Mouse (Mus musculus): Measurements from ENCODE around the gene Dmrt3.

Gene Dmrt3

DNA sequence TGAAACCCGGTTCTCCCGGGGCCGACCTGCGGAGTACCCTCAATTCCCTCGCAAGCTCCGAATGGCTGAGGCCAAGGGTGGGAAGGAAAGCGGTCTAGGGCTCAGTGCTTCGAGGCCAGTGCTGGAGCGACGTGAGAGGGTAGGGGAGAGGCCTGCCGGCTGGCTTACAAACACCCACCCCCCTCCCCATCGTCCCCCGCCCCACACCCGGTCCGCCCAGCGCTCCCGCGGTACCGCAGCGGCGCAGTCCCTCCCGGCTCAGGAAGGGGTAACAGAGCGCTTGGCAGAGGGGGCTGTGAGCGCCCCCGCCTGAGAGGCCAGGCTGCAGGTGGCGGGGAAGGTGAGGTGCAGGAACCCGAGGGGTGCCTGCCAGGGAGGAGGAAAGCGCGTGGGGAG is at the start of gene Dmrt3:
Dmrt3 (plus strand) TSS at position 287 of the 396 bp plus-strand sequence.
- POLR2A ChIA-PET, result interaction anchor here (0.7 to 1.8 kb wide), 12 partner anchors 11 to 648 kb away, joined by 3 to 8 read pairs (median 3); partner anchors contain the start of genes Cbwd1 (in 1 of the 4), Dmrt1 (in 1 of the 4) and Dmrt2 (in 1 of the 4)

DNA sequence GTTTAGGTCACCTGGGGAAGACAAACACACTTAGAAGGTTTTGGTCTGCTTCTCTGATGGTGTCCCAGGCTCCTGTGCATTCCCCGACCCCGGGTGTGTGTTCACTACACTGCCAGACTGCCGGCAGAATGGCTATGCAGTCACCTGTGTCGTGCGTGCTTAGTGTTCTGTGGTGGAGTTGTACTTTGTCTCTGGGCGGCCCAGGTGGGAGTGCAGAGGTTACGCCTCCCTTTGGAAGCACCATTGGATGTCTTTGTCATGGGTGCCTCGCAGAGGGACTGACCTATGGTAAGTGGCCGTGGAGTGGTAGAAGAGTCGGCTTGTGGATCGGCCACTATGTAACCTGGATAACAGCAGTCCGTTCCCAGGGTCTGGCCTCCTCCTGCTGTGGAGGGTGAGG is 45.7 kb upstream of the Dmrt3 start:
- POLR2A ChIA-PET, result no interaction called here
- CTCF ChIA-PET, result no interaction called here

More for the DNA sequence above, at the start of gene Dmrt3:
- CTCF ChIA-PET, result interaction anchor here in 2 of 4 experiments (0.5 to 2.2 kb wide), 6 partner anchors 12 to 525 kb away, joined by 3 to 6 read pairs (median 4); partner anchors contain the start of gene Dmrt1 (in 1 of the 2)

DNA sequence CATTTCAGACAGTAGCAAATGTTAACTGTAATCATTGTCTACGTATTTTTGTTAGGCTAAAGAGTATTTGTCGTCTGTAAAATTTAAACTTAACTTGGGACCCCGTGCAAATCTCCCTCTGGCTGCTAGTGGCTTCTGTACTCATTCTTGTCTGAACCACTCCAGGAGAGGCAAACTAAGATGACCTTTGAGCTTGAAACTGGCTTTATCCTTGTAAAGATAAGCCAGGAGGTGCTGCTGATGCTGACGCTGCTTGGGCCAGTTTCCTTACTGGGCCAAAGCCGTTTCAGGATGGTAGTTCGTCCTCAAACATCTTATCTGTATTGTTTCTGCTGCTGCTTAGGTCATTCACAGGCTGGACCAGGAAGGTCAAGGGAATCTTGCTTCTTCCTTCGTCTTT is 40.3 kb upstream of the Dmrt3 start:
- CTCF ChIA-PET, result interaction anchor here in 1 of 4 experiments (0.9 kb wide), 1 partner anchor 24 kb away, joined by 3 read pairs; no protein-coding TSS in a partner anchor
- POLR2A ChIA-PET, result interaction anchor here in 3 of 4 experiments (0.6 to 1.5 kb wide), 4 partner anchors 10 to 44 kb away, joined by 3 read pairs; no protein-coding TSS in a partner anchor

DNA sequence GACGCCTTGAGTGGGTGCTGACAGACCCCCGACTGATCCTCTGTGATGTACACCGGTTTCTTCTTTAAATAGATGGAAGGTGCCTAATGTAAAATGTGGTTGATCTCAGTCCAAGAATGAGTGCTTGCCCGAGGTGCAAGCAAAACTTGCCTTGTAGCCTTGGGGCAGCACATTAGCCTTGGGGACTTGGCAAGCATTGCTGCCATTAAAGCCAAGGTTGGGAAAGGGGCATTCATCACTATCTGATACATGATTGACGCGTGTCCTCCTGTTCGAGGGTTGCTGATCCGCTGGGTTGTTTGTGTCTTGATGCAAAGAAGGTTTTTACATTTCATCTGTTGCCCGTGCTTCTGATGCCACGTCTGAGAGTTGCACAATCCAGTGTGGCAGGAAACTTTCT is 35.7 kb upstream of the Dmrt3 start:
- CTCF ChIA-PET, result no interaction called here
- POLR2A ChIA-PET, result interaction anchor here in 1 of 4 experiments (0.6 kb wide), 1 partner anchor 375 kb away, joined by 4 read pairs; no protein-coding TSS in a partner anchor

DNA sequence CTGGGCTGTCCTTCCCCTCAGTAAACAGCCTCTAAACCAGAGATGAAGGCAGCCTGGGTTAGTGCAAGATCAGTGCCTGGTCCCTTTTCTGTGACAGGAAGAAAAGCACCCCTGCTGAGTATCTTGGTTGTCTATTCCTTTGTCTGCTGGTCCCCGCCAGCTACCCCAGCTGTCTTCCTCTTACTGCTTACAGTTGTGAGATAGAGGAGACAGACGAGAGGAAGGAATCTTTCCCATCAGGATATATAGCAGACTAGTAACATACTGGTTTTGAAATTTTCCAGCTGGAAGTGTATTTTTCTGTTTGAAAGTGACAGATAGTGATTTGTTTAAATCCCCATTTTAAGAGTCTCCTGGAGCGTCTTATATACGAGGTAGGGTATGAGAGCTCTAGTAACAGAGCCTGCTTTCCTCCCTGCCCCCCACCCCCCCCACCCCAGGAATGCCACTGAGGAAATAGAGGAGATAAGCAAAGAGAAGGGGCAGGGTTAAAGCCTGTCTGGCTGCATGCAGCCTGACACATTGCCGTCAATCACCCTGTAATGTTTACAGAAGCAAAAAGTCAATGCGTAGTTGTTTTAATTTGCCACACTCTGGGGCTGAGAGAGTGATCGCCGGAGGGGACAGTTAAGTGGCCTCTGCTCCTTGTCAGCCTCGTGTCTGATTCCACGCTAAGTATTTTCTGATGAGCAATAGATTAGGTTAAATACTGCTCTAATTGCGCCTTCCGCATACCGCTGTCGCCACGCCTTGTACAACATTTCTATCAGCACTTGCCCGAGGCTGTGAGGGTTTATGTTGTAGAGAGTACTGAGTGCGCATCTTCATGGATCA is 34.9 kb upstream of the Dmrt3 start:
- POLR2A ChIA-PET, result interaction anchor here in 1 of 4 experiments (0.6 kb wide), 1 partner anchor 374 kb away, joined by 4 read pairs; no protein-coding TSS in a partner anchor

DNA sequence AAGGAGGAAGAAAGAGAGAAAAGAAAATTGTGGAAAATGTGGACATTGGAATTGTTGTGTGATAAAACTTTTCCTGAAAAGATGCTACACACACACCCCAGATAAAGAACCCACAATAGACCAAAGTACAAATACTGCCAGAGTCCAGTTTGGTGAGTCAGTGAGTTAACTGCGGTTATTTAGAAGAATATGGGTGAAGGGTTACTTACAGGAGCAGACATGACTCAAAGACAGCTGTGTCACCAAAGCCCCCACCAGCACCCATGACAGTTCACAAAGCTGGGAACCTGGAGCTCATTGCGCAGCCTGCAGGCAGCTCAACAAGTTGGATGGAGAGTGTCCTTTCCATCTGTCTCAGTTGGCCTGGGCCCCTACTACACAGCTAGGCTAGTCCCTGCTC is 31.7 kb upstream of the Dmrt3 start:
- CTCF ChIA-PET, result interaction anchor here in 2 of 4 experiments (0.7 to 2.7 kb wide), 5 partner anchors 11 to 102 kb away, joined by 3 to 14 read pairs (median 10); no protein-coding TSS in a partner anchor
- POLR2A ChIA-PET, result interaction anchor here in 1 of 4 experiments (1.4 kb wide), 1 partner anchor 28 kb away, joined by 4 read pairs; no protein-coding TSS in a partner anchor

More for the DNA sequence above, 34.9 kb upstream of the Dmrt3 start:
- CTCF ChIA-PET, result interaction anchor here in 1 of 4 experiments (0.7 kb wide), 1 partner anchor 1135 kb away, joined by 5 read pairs; no protein-coding TSS in a partner anchor

DNA sequence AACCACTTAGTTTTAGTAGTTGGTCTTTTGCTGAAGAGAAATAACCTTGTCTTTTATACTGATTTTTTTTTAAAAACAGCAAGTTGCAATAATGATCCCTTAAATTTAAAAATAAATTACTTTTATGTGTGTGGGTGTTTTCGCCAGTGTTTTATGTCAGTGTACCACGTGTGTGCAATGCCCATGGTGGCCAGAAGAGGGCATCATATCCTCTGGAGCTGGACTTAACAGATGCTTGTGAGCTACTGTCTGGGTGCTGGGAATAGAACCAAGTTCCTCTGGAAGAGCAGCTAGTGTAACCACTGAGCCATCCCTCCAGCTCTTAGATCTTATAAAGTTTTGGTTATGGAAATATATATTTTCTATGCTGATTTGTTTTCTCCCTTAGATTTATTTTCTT is 30.7 kb upstream of the Dmrt3 start:
- ChIA-PET POLR2A (interaction anchor here in 3 of 4 experiments (0.5 to 1.4 kb wide), 7 partner anchors 11 to 85 kb away, joined by 3 to 4 read pairs (median 3); no protein-coding TSS in a partner anchor), CTCF (interaction anchor here (0.6 to 2.7 kb wide), 23 partner anchors 9 to 978 kb away, joined by 3 to 14 read pairs (median 3); partner anchors contain the start of gene Dmrt1 (in 1 of the 4))

DNA sequence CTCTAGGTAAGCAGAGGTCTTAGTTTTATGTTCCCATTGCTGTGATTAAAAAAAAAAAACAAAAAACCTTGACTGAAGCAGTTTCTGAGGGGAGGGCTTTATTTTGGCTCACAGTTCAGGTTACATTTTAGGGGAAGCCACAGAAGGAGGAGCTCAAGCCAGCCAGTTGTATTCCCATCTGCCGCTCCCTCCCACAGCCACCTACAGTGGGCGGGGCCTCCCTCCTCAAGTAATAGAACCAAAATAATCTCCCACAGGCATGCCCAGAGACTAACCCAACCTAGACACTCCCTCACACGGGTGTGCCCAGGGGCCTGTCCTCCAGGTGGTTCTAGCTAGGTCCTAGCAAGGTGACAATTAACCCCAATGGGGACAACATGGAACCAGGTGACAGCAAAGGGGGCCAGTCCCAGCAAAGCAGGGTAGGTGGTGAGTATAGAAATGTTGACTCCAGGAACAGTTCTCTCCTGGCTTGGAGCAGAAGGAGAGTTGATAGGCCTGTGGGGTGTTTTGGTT is 12.3 kb upstream of the Dmrt3 start:
- POLR2A ChIA-PET, result interaction anchor here in 3 of 4 experiments (0.5 to 1.6 kb wide), 9 partner anchors 8 to 1567 kb away, joined by 3 to 13 read pairs (median 3); no protein-coding TSS in a partner anchor
- CTCF ChIA-PET, result interaction anchor here in 2 of 4 experiments (0.6 to 1.1 kb wide), 5 partner anchors 17 to 636 kb away, joined by 3 to 4 read pairs (median 3); partner anchors contain the start of gene Cbwd1 (in 1 of the 2)

DNA sequence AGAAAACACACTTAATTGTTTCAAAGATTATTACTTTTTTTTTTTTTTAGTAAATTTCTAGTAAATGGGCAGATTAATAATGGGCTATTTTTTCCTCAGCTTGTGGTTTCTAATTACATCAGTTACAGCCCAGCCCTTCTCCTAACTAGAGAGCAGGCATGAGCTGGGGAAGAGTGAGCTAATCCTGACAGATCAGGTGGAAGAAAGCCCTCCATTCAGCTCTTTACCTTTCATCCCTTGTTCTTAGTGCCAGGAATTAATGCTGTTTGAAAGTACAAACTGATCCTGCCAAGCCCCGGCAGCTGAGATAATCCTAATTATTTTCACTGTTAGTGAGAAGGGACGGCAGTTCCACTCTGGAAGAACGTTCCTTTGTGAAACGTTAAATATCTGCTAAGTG is 11.5 kb upstream of the Dmrt3 start:
- ChIA-PET POLR2A (interaction anchor here in 3 of 4 experiments (0.6 to 1.5 kb wide), 5 partner anchors 8 to 1567 kb away, joined by 3 to 4 read pairs (median 3); no protein-coding TSS in a partner anchor), CTCF (interaction anchor here in 3 of 4 experiments (0.5 to 0.7 kb wide), 4 partner anchors 17 to 713 kb away, joined by 3 to 5 read pairs (median 3); no protein-coding TSS in a partner anchor)

DNA sequence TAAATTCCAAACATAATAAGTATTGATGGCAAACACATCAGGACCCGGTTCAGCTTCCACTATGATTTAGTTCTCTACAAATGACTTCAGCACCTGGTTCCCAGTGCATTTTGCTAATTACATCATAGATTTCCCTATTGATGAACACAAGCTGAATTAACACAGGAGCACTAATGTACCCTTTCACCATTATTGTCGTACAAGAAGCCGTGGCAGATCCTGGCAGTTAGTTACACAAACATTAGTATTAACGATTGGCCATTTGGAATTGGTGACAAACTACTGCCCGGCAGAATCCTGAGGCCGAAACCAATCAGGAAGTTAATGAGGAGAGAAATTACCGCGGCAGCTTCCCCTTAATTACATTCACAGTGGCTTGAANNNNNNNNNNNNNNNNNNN is 8.1 kb upstream of the Dmrt3 start:
- ChIA-PET POLR2A (interaction anchor here in 1 of 4 experiments (1.2 kb wide), 1 partner anchor 70 kb away, joined by 4 read pairs; the partner anchor contains the start of gene Dmrt2), CTCF (interaction anchor here in 2 of 4 experiments (0.6 to 1.0 kb wide), 2 partner anchors 10 to 22 kb away, joined by 3 to 4 read pairs; no protein-coding TSS in a partner anchor)

DNA sequence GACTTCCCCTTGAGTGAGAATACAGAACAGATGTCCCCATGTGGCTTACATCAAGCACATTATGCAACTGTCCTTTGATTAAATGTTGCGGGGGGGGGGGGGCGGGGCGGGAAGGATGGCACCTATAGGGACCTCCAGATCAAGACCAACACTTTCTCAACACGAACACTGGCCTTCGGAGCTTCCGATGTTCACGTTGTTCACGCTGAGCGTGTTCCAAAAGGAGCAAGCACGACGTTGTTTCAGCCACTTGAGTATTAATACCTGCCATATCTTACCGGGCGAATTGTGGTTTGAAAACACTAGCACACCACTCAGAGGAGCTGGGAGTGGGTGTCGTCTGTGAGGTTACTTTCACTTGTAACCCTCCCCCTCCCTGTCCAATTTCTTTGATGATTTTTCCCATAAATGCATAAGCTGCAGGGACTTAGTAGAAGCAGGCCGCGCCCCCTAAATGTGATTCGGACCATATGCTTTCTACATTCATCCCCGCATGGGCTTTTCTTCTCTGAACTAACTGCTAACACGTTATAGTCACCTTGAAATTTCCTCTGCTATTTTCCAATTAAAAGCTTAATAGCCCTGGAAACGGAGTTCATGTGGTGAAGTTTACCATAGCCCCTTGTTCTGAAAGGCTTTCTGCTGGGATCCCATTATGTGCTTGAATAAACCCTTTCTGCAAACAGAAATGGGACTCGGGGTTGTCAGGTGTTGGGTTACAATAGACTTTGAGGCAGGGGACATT is 2.5 kb upstream of the Dmrt3 start:
- CTCF ChIA-PET, result interaction anchor here in 2 of 4 experiments (0.6 to 1.6 kb wide), 2 partner anchors 11 to 132 kb away, joined by 6 to 7 read pairs; no protein-coding TSS in a partner anchor
- POLR2A ChIA-PET, result interaction anchor here in 3 of 4 experiments (0.9 to 2.2 kb wide), 15 partner anchors 9 to 208 kb away, joined by 3 to 25 read pairs (median 5); partner anchors contain the start of genes Dmrt1 (in 1 of the 3) and Dmrt2 (in 1 of the 3)

DNA sequence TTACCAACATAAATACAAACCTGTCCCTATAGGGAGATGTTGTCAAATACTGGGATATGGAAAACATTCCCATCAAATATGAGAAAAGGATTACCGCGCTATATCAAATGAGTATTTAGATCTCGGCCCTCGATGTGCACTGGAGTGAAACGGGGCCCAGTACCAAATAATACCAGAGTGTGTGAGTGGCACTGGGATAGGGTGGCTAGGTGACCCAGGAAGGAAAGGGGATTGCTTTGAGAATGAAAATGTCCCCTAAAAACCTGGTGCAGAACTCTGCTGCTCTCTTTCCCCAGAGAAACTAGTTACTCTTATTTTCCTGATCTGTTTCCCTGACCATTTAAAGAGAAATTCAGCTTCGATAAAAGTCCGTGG is 1.9 kb upstream of the Dmrt3 start:
- ChIA-PET CTCF (no interaction called here), POLR2A (interaction anchor here in 2 of 4 experiments (0.8 to 1.6 kb wide), 2 partner anchors 28 to 64 kb away, joined by 3 to 4 read pairs; partner anchors contain the start of gene Dmrt2 (in 1 of the 2))

DNA sequence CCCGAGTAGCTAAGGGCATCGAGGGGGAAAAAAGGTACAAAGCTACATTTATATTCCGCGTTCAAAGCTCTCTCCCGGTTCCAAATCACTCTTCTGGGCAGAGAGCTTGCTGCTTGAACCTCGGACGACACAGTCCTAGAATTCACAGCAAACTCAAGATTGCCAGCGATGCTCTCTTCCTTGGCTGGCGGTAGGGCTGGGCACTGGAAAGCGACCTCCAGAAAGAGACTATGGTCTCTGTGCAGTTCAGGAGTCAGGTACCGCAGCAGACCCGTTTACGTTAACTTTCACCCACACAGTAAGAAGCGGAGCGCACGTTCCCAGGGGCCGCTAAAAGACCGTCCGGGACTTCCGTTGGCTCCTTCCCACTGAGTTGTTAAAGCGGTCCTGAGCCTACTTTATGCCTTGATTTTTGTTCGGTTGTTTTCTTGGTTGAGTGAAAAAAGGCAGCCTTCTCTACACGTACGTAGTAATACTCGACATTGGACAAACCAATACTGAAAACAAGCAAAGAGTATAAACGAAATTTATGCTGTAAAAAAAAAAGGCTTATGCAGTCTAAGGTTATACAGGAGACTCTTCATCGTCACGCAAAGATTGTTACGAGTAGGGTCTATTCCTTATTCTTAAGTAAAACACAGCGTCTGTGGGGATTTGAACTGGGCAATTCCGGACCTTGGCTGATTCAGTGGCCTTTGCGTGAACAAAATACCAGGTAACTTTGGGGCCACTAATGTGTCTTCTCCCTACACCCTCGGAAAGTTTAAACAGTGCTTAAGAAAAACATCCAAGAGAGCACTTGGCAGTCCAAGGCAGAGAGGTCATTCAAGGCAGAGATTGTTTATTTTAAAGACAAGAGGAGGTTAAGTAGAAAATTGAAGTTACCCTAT is 895 bp upstream of the Dmrt3 start:
- ChIA-PET POLR2A (interaction anchor here in 2 of 4 experiments (0.8 to 1.6 kb wide), 4 partner anchors 15 to 104 kb away, joined by 3 to 4 read pairs (median 3); partner anchors contain the start of genes Dmrt1 (in 1 of the 2) and Dmrt2 (in 1 of the 2)), CTCF (interaction anchor here in 1 of 4 experiments (0.5 to 2.2 kb wide), 2 partner anchors 133 to 158 kb away, joined by 3 to 6 read pairs; no protein-coding TSS in a partner anchor)

DNA sequence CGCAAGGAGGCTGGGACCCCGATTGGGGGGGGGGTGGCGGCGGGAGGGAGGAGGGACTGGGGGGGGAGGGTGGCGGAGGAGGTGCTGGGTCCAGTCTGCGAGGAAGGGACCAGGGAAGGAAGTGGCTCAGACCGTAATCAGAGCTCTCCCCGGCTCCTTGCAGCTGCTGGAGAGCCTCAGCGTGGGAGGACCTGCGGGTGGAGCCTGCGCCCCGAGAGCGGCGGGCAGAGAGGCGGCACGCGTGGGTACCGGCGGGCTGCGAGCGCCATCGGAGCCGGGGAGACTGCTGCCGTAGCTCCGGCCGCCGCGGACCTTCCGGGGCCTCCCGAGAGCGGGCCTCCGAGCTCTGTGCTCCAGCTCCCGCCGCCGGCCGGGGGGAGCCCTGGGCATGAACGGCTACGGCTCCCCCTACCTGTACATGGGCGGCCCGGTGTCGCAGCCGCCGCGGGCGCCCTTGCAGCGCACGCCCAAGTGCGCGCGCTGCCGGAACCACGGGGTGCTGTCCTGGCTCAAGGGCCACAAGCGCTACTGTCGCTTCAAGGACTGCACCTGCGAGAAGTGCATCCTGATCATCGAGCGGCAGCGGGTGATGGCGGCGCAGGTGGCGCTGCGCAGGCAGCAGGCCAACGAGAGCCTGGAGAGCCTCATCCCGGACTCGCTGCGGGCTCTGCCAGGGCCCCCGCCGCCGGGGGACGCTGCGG is 460 bp downstream of the Dmrt3 start:
- ChIA-PET POLR2A (interaction anchor here (0.6 to 1.8 kb wide), 14 partner anchors 11 to 937 kb away, joined by 3 to 8 read pairs (median 3); partner anchors contain the start of genes Cbwd1 (in 1 of the 4), Dmrt1 (in 1 of the 4), Dmrt2 (in 1 of the 4) and Tmem252 (in 1 of the 4)), CTCF (interaction anchor here in 2 of 4 experiments (0.7 to 2.2 kb wide), 7 partner anchors 12 to 526 kb away, joined by 3 to 6 read pairs (median 4); partner anchors contain the start of gene Dmrt1 (in 1 of the 2))

DNA sequence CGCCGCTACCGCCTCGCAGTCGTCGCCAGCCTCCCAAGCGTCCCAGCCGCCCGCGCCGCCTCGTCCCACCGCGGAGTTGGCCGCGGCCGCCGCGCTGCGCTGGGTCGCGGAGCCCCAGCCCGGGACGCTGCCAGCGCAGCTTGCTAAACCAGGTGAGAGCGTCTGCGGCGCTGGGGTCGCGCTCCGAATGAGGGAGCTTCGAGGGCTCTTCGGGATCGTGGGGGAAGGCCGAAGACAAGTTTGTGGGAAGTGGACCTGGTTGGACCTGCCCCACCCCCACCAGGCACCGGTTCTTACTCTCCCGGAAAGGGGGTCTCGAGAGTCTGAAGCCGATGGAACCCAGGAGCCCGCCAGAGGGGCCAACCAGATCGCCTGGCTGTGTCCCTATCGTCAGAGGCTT is 1.0 kb downstream of the Dmrt3 start:
- CTCF ChIA-PET, result interaction anchor here in 2 of 4 experiments (0.8 to 2.2 kb wide), 5 partner anchors 11 to 160 kb away, joined by 3 to 6 read pairs (median 4); partner anchors contain the start of gene Dmrt1 (in 1 of the 2)
- POLR2A ChIA-PET, result interaction anchor here (0.5 to 1.8 kb wide), 11 partner anchors 10 to 650 kb away, joined by 3 to 8 read pairs (median 3); partner anchors contain the start of genes Cbwd1 (in 2 of the 4) and Dmrt2 (in 1 of the 4)
